Mouse (Mus musculus) hindbrain, postnatal 0 days (tissue): ENCODE measurements around the gene Dusp12. TPM values are rescaled to one million over a fixed set of nuclear protein-coding genes. Genes with fewer than 3 reads are reported as not detected.

Source experiments
- ATAC-seq: fragments of 200-750 bp; cut with Nextera tagmentation; 2 replicates; pipeline ENCODE4 v1.8.0; 2017; ENCODE audit warnings: mild to moderate bottlenecking, moderate TSS enrichment, moderate library complexity
- DNase-seq: peaks from one replicate; pipeline ENCODE4 v3.0.0-alpha.2; 2015; ENCODE audit warnings: low spot score
- H3K27ac ChIP-seq: fragments of 300-500 bp; sonication (generic); 2 replicates; pipeline ENCODE4 v1.5.1; 2014; ENCODE audit warnings: mild to moderate bottlenecking
- H3K27me3 ChIP-seq: fragments of 300-500 bp; sonication (generic); 2 replicates; pipeline ENCODE4 v1.6.1; 2014; ENCODE audit warnings: low read length, mixed read lengths; ENCODE audit not compliant: insufficient read depth
- H3K36me3 ChIP-seq: fragments of 300-500 bp; sonication (generic); 2 replicates; pipeline ENCODE4 v1.6.1; 2014; ENCODE audit warnings: low read length, mixed read lengths; ENCODE audit not compliant: insufficient read depth
- H3K4me1 ChIP-seq: fragments of 300-500 bp; sonication (generic); 2 replicates; pipeline ENCODE4 v1.6.1; 2014; ENCODE audit warnings: antibody characterized with exemption, low read length, mixed read lengths; ENCODE audit not compliant: insufficient read depth
- H3K4me2 ChIP-seq: fragments of 300-500 bp; sonication (generic); 2 replicates; pipeline ENCODE4 v1.6.1; 2014; ENCODE audit warnings: low read depth, mild to moderate bottlenecking, low read length, moderate library complexity, mixed read lengths
- H3K4me3 ChIP-seq: fragments of 300-500 bp; sonication (generic); 2 replicates; pipeline ENCODE4 v1.5.1; 2014; ENCODE audit warnings: low read length
- H3K9ac ChIP-seq: fragments of 300-500 bp; sonication (generic); replicated peaks from 2 replicates; pipeline ENCODE4 v1.6.1; 2014; ENCODE audit warnings: mild to moderate bottlenecking, low read length, moderate library complexity, mixed read lengths
- H3K9me3 ChIP-seq: fragments of 300-500 bp; sonication (generic); 2 replicates; pipeline ENCODE4 v1.6.1; 2016; ENCODE audit warnings: low read length, mixed read lengths
- CTCF ChIP-seq: IDR thresholded peaks from 2 replicates; pipeline ENCODE4 v1.5.1; 2016; ENCODE audit warnings: antibody characterized with exemption, control low read depth, low read depth
- WGBS: fragments of 180-500 bp; shearing (Covaris S2); extraction: QIAGEN DNeasy Blood & Tissue Kit; methylation state at CpG from one replicate; pipeline ENCODE4 v1.1.7; 2014; 5-methylcytosine and 5-hydroxymethylcytosine counted together
- polyA plus RNA-seq: library from polyadenylated mRNA; unstranded; fragments of >200 nt; fragmentation: Nextera tagmentation; extraction: Ambion mirVana; gene quantifications from 2 replicates; pipeline ENCODE4 v1.2.1, GENCODE M21; 2015
- total RNA-seq: library from RNA; depleted of rRNA; stranded (reverse); fragments of >200 nt; gene quantifications from 2 replicates; pipeline ENCODE4 v1.2.3, GENCODE M21; 2014

The Dusp12 gene
- total and polyA plus RNA-seq, 2 experiments from 2014 or later: 34.4 to 40.4 TPM

- ATAC-seq (no peak), DNase-seq (no peak)
- H3K4me3 ChIP-seq: no peak within 1 kb of the TSS
- no peaks in the 10 kb centered on the region for H3K36me3 ChIP-seq
- H3K27ac ChIP-seq: no peak within 1 kb of the TSS
- no peaks in the 10 kb centered on the region for H3K27me3 ChIP-seq
- H3K9ac ChIP-seq: no peak within 1 kb of the TSS
- H3K4me1 ChIP-seq: no peaks in the 10 kb centered on the region
- H3K9me3 ChIP-seq: no peaks in the 10 kb centered on the region
- 84% methylated on average over 3 of the region's 3 CpGs for WGBS
- H3K4me2 ChIP-seq: no peak within 1 kb of the TSS
- no peak for TF ChIP-seq CTCF
These were observed 42.0 kb upstream of the Dusp12 start, which contains the start of gene Fcrla for GRCm38 (mm10) chr1:170927378-170927777. Gene Fcrla (minus strand): TSS chr1:170927583.

GRCm38 (mm10) chr1:170926941-170927340 lies 41.6 kb upstream of the Dusp12 start:
- no peak overlapping the region for H3K27ac ChIP-seq
- H3K4me2 ChIP-seq: no peak overlapping the region
- no peak overlapping the region for H3K9ac ChIP-seq
- ATAC-seq (no peak), DNase-seq (no peak)
- no peaks in the 10 kb centered on the region for H3K36me3 ChIP-seq
- H3K27me3 ChIP-seq: no peaks in the 10 kb centered on the region
- H3K9me3 ChIP-seq: no peaks in the 10 kb centered on the region
- 65% methylated on average over 6 of the region's 6 CpGs for WGBS
- no peaks in the 10 kb centered on the region for H3K4me1 ChIP-seq
- H3K4me3 ChIP-seq: no peak overlapping the region
- TF ChIP-seq CTCF: no peak

GRCm38 (mm10) chr1:170924485-170924884 lies 39.1 kb upstream of the Dusp12 start:
- TF ChIP-seq CTCF: no peak
- H3K4me1 ChIP-seq: no peaks in the 10 kb centered on the region
- H3K4me2 ChIP-seq: no peak overlapping the region
- no peak for DNase-seq
- H3K36me3 ChIP-seq: no peaks in the 10 kb centered on the region
- H3K27me3 ChIP-seq: no peaks in the 10 kb centered on the region
- WGBS: 88% methylated on average over 6 of the region's 6 CpGs
- H3K4me3 ChIP-seq: no peak overlapping the region
- H3K9ac ChIP-seq: no peak overlapping the region
- no peak overlapping the region for H3K27ac ChIP-seq
- ATAC-seq: no peak
- H3K9me3 ChIP-seq: no peaks in the 10 kb centered on the region

GRCm38 (mm10) chr1:170919308-170919707 lies 34.0 kb upstream of the Dusp12 start:
- Histone ChIP-seq H3K4me3 (no peak overlapping the region), H3K9ac (no peak overlapping the region), H3K4me1 (no peaks in the 10 kb centered on the region), H3K36me3 (no peaks in the 10 kb centered on the region), H3K27me3 (no peaks in the 10 kb centered on the region), H3K4me2 (no peak overlapping the region), H3K9me3 (no peaks in the 10 kb centered on the region), H3K27ac (no peak overlapping the region)
- no peak for TF ChIP-seq CTCF
- WGBS: 88% methylated on average over 8 of the region's 8 CpGs
- no peak for DNase-seq
- no peak for ATAC-seq

GRCm38 (mm10) chr1:170915657-170916056 lies 30.3 kb upstream of the Dusp12 start:
- DNase-seq (no peak), ATAC-seq (no peak)
- Histone ChIP-seq H3K9ac (no peak overlapping the region), H3K4me3 (no peak overlapping the region), H3K4me1 (no peaks in the 10 kb centered on the region), H3K27me3 (no peaks in the 10 kb centered on the region), H3K27ac (no peak overlapping the region), H3K4me2 (no peak overlapping the region), H3K9me3 (no peaks in the 10 kb centered on the region), H3K36me3 (no peaks in the 10 kb centered on the region)
- no peak for TF ChIP-seq CTCF
- 69% methylated on average over 5 of the region's 5 CpGs for whole genome bisulfite sequencing

- no peak for TF ChIP-seq CTCF
- no peak within 1 kb of the TSS for H3K4me3 ChIP-seq
- H3K4me1 ChIP-seq: peaks cover 3% of the 10 kb centered on the region; the same call in 1 of the 2 replicates
- no peak within 1 kb of the TSS for H3K9ac ChIP-seq
- H3K27ac ChIP-seq: no peak within 1 kb of the TSS
- H3K27me3 ChIP-seq: no peaks in the 10 kb centered on the region
- H3K9me3 ChIP-seq: no peaks in the 10 kb centered on the region
- no peak within 1 kb of the TSS for H3K4me2 ChIP-seq
- no peaks in the 10 kb centered on the region for H3K36me3 ChIP-seq
- no peak for ATAC-seq
- WGBS: 70% methylated on average over 5 of the region's 5 CpGs
- DNase-seq: no peak
These were observed 27.7 kb upstream of the Dusp12 start, which contains the start of gene Fcrlb for GRCm38 (mm10) chr1:170912891-170913615. Gene Fcrlb (minus strand): TSS chr1:170912941.
